Mouse (Mus musculus): ENCODE data around the gene Foxa3.

GRCm38 (mm10) chr7:18970956-18971355, 52.4 kb downstream of the Foxa3 start:
- TF ChIP-seq CTCF (IDR thresholded peaks at IDR 0.05; ENCODE audit: low read depth, low read length) (no peak), POLR2A (IDR thresholded peaks at IDR 0.05; ENCODE audit: borderline replicate concordance, low read depth, low read length) (no peak)
